Mouse (Mus musculus): Measurements from ENCODE around the gene Acad11. TPM values are rescaled to one million over a fixed set of nuclear protein-coding genes. Genes with fewer than 3 reads are reported as not detected.

Acad11 gene
- polyA plus RNA-seq, 1 experiment from 2014 or later, result 10.3 TPM

DNA sequence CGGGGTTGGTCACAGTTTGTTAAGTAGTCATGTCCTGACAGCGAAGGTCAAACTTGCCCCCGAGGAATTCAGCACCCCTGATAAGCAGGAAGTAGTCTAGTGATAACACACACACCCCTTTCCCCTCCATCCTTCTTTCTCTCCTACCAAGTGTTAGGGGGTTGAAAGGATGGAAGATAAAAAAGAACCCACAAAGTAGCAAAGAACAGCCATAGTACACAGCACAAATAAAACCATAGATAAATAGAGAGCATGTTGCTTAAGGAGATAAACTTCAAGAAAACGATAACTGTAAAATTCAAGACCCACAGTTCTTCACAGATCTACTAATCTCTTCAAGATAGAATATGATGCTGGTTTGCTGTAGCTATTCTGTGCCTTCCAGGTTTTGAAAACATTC lies 7.1 kb downstream of the Acad11 start:
- H3K27ac ChIP-seq (replicated peaks; ENCODE audit: low read depth, low read length), result no peak overlapping the region
- WGBS, result 85% methylated on average over 4 of the region's 4 CpGs

DNA sequence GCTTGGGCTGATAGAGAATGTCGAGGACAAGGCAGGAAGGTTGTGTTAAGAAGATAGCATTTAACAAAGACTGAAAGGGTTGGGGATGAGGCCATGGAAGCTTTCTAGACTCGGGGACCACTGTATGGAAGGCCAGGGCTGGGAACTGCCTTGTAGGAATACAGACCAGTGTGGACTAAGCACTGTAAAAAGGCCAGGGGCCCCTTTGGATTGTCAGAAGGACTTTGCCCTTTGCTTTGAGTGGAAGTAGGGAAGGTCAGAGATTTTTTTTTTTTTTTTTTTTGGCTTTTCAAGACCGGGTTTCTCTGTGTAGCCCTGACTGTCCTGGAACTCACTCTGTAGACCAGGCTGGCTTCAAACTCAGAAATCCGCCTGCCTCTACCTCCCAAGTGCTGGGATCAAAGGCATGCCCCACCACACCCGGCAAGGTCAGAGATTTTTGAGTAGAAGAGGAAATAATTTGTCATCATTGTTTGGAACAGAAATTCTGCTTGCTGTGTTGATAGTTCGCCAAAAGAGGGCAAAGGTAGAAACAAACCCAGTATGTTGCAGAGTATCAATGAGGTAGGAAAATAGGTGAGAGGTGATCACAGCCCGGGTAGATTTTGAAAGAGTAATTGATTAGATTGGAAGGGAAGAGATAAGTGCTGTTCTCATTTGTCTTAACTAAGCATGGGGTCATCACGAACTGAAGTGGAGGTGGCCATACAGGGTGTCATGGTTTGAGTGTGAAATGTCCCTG lies 7.9 kb downstream of the Acad11 start:
- Histone ChIP-seq H3K9me3 (ENCODE audit: control insufficient read depth, low read length) (no peaks in the 10 kb centered on the region), H3K4me2 (ENCODE audit: low read depth, severe bottlenecking) (no peak overlapping the region), H3K27me3 (ENCODE audit: control insufficient read depth, insufficient read depth, low read length) (no peaks in the 10 kb centered on the region), H3K4me3 (ENCODE audit: low read depth, low read length) (no peak overlapping the region), H3K4me1 (ENCODE audit: control insufficient read depth, insufficient read depth, low read length) (no peaks in the 10 kb centered on the region), H3K36me3 (ENCODE audit: control insufficient read depth, insufficient read depth, low read length) (no peaks in the 10 kb centered on the region), H3K27ac (replicated peaks; ENCODE audit: low read depth, low read length) (no peak overlapping the region), H3K9ac (ENCODE audit: low read length) (no peak overlapping the region)
- DNase-seq (ENCODE audit: low spot score) (no peak), ATAC-seq (ENCODE audit: insufficient number of reproducible peaks, low FRiP score, low TSS enrichment, low read depth) (no peak)
- WGBS, result 78% methylated on average over 8 of the region's 8 CpGs

More for the DNA sequence above, 7.1 kb downstream of the Acad11 start:
- no peak overlapping the region for H3K9ac ChIP-seq (ENCODE audit: low read length)
- ATAC-seq (ENCODE audit: insufficient number of reproducible peaks, low FRiP score, low TSS enrichment, low read depth), result no peak
- no peaks in the 10 kb centered on the region for H3K9me3 ChIP-seq (ENCODE audit: control insufficient read depth, low read length)
- H3K4me3 ChIP-seq (ENCODE audit: low read depth, low read length), result no peak overlapping the region
- no peak for DNase-seq (ENCODE audit: low spot score)
- no peak overlapping the region for H3K4me2 ChIP-seq (ENCODE audit: low read depth, severe bottlenecking)
- H3K4me1 ChIP-seq (ENCODE audit: control insufficient read depth, insufficient read depth, low read length), result no peaks in the 10 kb centered on the region
- no peaks in the 10 kb centered on the region for H3K27me3 ChIP-seq (ENCODE audit: control insufficient read depth, insufficient read depth, low read length)
- H3K36me3 ChIP-seq (ENCODE audit: control insufficient read depth, insufficient read depth, low read length), result no peaks in the 10 kb centered on the region

DNA sequence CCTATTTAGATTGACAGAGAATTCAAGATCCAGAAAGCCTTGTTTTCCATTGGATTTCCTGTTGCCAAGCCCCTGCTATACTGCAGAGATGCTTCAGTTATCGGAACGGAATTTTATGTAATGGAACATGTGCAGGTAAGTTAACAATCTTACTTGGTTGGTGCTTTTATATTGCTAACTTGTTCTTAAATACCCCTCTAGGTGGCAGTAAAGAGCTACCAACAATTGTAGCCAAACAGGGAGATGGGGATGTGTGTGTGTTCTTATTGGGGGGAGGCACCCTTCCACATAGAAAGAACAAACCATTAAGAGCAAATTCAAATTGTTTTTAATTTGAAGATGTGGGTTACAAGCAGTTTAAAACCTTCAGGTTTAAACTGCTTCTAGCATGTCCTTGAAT lies 12.6 kb downstream of the Acad11 start:
- WGBS, result 68% methylated on average over 2 of the region's 2 CpGs
- Histone ChIP-seq H3K36me3 (ENCODE audit: control insufficient read depth, insufficient read depth, low read length) (no peaks in the 10 kb centered on the region), H3K4me1 (ENCODE audit: control insufficient read depth, insufficient read depth, low read length) (no peaks in the 10 kb centered on the region), H3K9me3 (ENCODE audit: control insufficient read depth, low read length) (no peaks in the 10 kb centered on the region), H3K4me3 (ENCODE audit: low read depth, low read length) (no peak overlapping the region), H3K27me3 (ENCODE audit: control insufficient read depth, insufficient read depth, low read length) (no peaks in the 10 kb centered on the region), H3K27ac (replicated peaks; ENCODE audit: low read depth, low read length) (no peak overlapping the region), H3K4me2 (ENCODE audit: low read depth, severe bottlenecking) (no peak overlapping the region), H3K9ac (ENCODE audit: low read length) (no peak overlapping the region)
- no peak for ATAC-seq (ENCODE audit: insufficient number of reproducible peaks, low FRiP score, low TSS enrichment, low read depth)
- DNase-seq (ENCODE audit: low spot score), result no peak

DNA sequence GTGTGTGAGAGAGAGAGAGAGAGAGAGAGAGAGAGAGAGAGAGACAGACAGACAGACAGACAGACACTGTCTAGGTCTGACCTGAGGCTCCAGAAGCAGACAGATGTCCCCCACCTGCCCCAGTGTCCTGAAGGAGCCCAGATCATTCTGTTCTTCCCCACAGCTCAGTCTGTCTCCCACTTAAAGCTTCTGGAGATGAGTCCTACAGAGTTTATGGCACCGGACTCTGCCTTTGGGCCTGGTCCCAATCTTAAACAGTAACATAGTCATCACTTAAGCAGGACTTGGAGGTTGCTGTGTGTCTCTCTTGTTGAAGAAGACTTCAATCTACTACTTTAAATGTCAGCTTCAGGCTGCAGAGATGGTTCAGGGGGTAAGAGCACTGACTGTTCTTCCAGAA lies 15.6 kb downstream of the Acad11 start:
- 95% methylated on average over 1 of the region's 1 CpGs for WGBS
- H3K36me3 ChIP-seq (ENCODE audit: control insufficient read depth, insufficient read depth, low read length), result no peaks in the 10 kb centered on the region
- ATAC-seq (ENCODE audit: insufficient number of reproducible peaks, low FRiP score, low TSS enrichment, low read depth), result no peak
- no peak overlapping the region for H3K4me3 ChIP-seq (ENCODE audit: low read depth, low read length)
- H3K4me2 ChIP-seq (ENCODE audit: low read depth, severe bottlenecking), result no peak overlapping the region
- no peaks in the 10 kb centered on the region for H3K9me3 ChIP-seq (ENCODE audit: control insufficient read depth, low read length)
- H3K4me1 ChIP-seq (ENCODE audit: control insufficient read depth, insufficient read depth, low read length), result no peaks in the 10 kb centered on the region
- no peak overlapping the region for H3K9ac ChIP-seq (ENCODE audit: low read length)
- no peak overlapping the region for H3K27ac ChIP-seq (replicated peaks; ENCODE audit: low read depth, low read length)
- H3K27me3 ChIP-seq (ENCODE audit: control insufficient read depth, insufficient read depth, low read length), result no peaks in the 10 kb centered on the region
- DNase-seq (ENCODE audit: low spot score), result no peak

DNA sequence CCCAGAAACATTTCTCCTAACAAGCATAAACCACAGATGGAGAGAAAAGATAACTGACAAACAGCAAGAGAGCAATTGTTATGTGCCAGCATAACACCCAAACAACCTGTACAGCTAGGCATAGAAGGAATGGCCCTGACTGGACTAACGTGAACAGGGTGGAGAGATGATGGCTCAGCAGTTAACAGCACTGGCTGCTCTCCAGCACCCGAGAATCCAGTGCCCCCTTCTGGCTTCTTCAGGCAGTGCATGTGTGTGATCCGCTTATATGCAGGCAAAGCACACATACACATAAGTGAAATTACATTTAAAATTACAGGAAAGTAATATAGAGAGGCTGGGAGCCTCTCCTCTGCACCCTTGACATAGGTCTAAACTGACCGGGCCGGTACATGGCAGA lies 16.2 kb downstream of the Acad11 start:
- DNase-seq (ENCODE audit: low spot score) (peak; percentile 78), ATAC-seq (ENCODE audit: insufficient number of reproducible peaks, low FRiP score, low TSS enrichment, low read depth) (no peak)
- Histone ChIP-seq H3K9me3 (ENCODE audit: control insufficient read depth, low read length) (no peaks in the 10 kb centered on the region), H3K36me3 (ENCODE audit: control insufficient read depth, insufficient read depth, low read length) (no peaks in the 10 kb centered on the region), H3K27me3 (ENCODE audit: control insufficient read depth, insufficient read depth, low read length) (no peaks in the 10 kb centered on the region), H3K4me2 (ENCODE audit: low read depth, severe bottlenecking) (no peak overlapping the region), H3K27ac (replicated peaks; ENCODE audit: low read depth, low read length) (no peak overlapping the region), H3K9ac (ENCODE audit: low read length) (no peak overlapping the region), H3K4me3 (ENCODE audit: low read depth, low read length) (no peak overlapping the region), H3K4me1 (ENCODE audit: control insufficient read depth, insufficient read depth, low read length) (no peaks in the 10 kb centered on the region)
- WGBS, result 48% methylated on average over 5 of the region's 5 CpGs

DNA sequence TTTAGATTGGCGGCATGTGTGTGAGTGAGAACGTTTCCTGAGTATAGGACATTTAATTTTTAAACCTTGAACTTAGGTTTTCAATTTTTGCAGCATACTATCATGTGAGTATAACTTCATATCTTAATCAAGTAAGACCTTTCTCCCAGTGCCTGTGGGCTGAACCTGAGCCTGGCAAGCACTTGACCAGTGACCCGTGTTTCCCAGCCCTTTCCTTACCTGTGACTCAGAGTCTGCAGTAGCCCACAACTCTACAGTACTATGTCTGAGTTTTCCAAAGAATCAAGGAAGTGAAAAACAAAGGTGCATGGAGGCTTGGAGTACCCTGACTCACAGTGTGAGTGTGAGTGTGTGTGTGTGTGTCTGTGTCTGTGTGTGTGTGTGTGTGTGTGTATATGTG lies 16.9 kb downstream of the Acad11 start:
- Histone ChIP-seq H3K9ac (ENCODE audit: low read length) (no peak overlapping the region), H3K36me3 (ENCODE audit: control insufficient read depth, insufficient read depth, low read length) (no peaks in the 10 kb centered on the region), H3K4me2 (ENCODE audit: low read depth, severe bottlenecking) (no peak overlapping the region), H3K4me1 (ENCODE audit: control insufficient read depth, insufficient read depth, low read length) (no peaks in the 10 kb centered on the region), H3K27me3 (ENCODE audit: control insufficient read depth, insufficient read depth, low read length) (no peaks in the 10 kb centered on the region), H3K27ac (replicated peaks; ENCODE audit: low read depth, low read length) (no peak overlapping the region), H3K9me3 (ENCODE audit: control insufficient read depth, low read length) (no peaks in the 10 kb centered on the region), H3K4me3 (ENCODE audit: low read depth, low read length) (no peak overlapping the region)
- 77% methylated on average over 3 of the region's 3 CpGs for WGBS
- ATAC-seq (ENCODE audit: insufficient number of reproducible peaks, low FRiP score, low TSS enrichment, low read depth) (no peak), DNase-seq (ENCODE audit: low spot score) (no peak)

DNA sequence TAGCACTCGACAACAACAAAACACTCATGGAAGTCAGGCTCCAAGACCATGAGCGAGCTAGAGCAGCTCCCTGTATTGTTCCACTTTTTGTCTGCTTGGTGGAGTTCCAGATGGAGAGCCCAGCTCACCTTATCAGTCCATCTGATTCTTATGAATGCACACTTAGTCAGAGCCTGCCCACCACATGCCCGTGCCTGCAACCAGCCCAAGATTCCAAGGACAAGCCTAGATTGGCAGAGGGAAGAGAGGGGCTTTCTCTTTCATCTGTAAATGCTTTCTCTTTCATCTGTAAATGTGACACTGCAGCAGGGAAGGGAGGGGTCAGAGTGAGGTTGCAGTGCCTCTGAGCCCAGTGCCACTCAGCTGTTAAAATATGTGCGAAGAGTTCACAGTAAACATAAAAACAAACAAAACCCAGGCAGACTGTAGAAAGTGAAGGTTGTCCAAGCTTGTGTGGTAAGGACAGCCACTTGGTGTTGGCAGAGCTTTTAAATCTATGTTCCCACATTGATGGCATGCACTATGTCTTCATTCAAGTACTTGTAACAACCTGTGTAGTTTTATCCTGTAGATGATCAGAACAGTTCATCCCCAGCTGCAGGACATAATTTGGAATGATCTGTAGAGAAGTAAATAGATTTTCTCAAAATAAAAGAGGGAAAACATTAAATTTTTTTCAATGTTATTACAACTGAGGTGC lies 22.7 kb downstream of the Acad11 start:
- no peaks in the 10 kb centered on the region for H3K9me3 ChIP-seq (ENCODE audit: control insufficient read depth, low read length)
- H3K4me2 ChIP-seq (ENCODE audit: low read depth, severe bottlenecking), result no peak overlapping the region
- no peak overlapping the region for H3K27ac ChIP-seq (replicated peaks; ENCODE audit: low read depth, low read length)
- no peaks in the 10 kb centered on the region for H3K36me3 ChIP-seq (ENCODE audit: control insufficient read depth, insufficient read depth, low read length)
- no peaks in the 10 kb centered on the region for H3K27me3 ChIP-seq (ENCODE audit: control insufficient read depth, insufficient read depth, low read length)
- H3K9ac ChIP-seq (ENCODE audit: low read length), result no peak overlapping the region
- no peak overlapping the region for H3K4me3 ChIP-seq (ENCODE audit: low read depth, low read length)
- DNase-seq (ENCODE audit: low spot score), result no peak
- no peaks in the 10 kb centered on the region for H3K4me1 ChIP-seq (ENCODE audit: control insufficient read depth, insufficient read depth, low read length)
- 45% methylated on average over 4 of the region's 4 CpGs for WGBS
- no peak for ATAC-seq (ENCODE audit: insufficient number of reproducible peaks, low FRiP score, low TSS enrichment, low read depth)

DNA sequence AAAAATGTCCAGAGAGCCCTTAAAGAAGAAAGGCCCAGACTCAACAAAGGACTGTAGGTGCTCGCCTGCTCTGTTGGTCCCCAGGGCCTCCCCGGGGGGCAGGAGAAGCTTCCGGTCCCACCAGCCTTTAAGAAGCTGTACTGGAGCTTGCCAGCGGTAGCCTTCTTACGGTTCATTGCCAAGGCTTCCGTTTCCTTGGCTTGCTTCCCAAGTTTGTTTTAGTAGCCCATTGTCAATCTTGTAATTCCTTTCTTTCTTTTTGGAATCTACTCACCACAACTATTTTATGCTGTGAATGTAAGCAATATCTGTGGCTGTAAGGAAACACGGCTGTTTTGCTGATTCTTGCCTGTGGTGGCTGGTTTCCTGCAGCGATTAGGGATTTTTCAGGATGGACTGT lies 25.4 kb downstream of the Acad11 start:
- Histone ChIP-seq H3K27me3 (ENCODE audit: control insufficient read depth, insufficient read depth, low read length) (no peaks in the 10 kb centered on the region), H3K9me3 (ENCODE audit: control insufficient read depth, low read length) (no peaks in the 10 kb centered on the region), H3K4me2 (ENCODE audit: low read depth, severe bottlenecking) (no peak overlapping the region), H3K9ac (ENCODE audit: low read length) (no peak overlapping the region), H3K27ac (replicated peaks; ENCODE audit: low read depth, low read length) (no peak overlapping the region), H3K36me3 (ENCODE audit: control insufficient read depth, insufficient read depth, low read length) (no peaks in the 10 kb centered on the region), H3K4me3 (ENCODE audit: low read depth, low read length) (no peak overlapping the region), H3K4me1 (ENCODE audit: control insufficient read depth, insufficient read depth, low read length) (no peaks in the 10 kb centered on the region)
- no peak for ATAC-seq (ENCODE audit: insufficient number of reproducible peaks, low FRiP score, low TSS enrichment, low read depth)
- no peak for DNase-seq (ENCODE audit: low spot score)
- WGBS, result 87% methylated on average over 8 of the region's 8 CpGs

All from limb, embryonic 11.5 days (tissue).